Mouse (Mus musculus) brain, embryonic 14.5 days (tissue): ENCODE results near the gene Trappc10.

Experiments
- CTCF ChIP-seq: fragments of 200-500 bp; IDR thresholded peaks from 2 replicates; pipeline ENCODE4 v1.5.1; 2012; ENCODE audit warnings: inconsistent platforms, mild to moderate bottlenecking, moderate library complexity, borderline replicate concordance; ENCODE audit not compliant: insufficient read depth, insufficient read length; ENCODE audit errors: extremely low read depth
- POLR2A ChIP-seq: fragments of 200-500 bp; IDR thresholded peaks from 2 replicates; pipeline ENCODE4 v1.6.1; 2012; ENCODE audit warnings: mild to moderate bottlenecking, inconsistent platforms, borderline replicate concordance; ENCODE audit not compliant: poor library complexity, insufficient read depth, insufficient read length, severe bottlenecking; ENCODE audit errors: extremely low read depth

GRCm38 (mm10) chr10:78159252-78159878, 85.1 kb downstream of the Trappc10 start:
- no peak for TF ChIP-seq CTCF
- no peak for TF ChIP-seq POLR2A
